Mouse (Mus musculus) lung, embryonic 14.5 days (tissue): Measurements from ENCODE around the gene Figla. TPM values are rescaled to one million over a fixed set of nuclear protein-coding genes. Genes with fewer than 3 reads are reported as not detected.

ENCODE experiments used
- ATAC-seq: fragments of 200-750 bp; cut with Nextera tagmentation; 2 replicates; pipeline ENCODE4 v1.8.0; 2017; ENCODE audit warnings: mild to moderate bottlenecking, moderate TSS enrichment, moderate library complexity; ENCODE audit not compliant: insufficient read depth
- DNase-seq: peaks from one replicate; pipeline ENCODE4 v3.0.0-alpha.2; 2015
- H3K27ac ChIP-seq: fragments of 300-500 bp; sonication (generic); 2 replicates; pipeline ENCODE4 v1.5.1; 2014; ENCODE audit warnings: low read depth, mild to moderate bottlenecking, moderate library complexity
- H3K27me3 ChIP-seq: fragments of 300-500 bp; sonication (generic); 2 replicates; pipeline ENCODE4 v1.6.1; 2014; ENCODE audit warnings: low read length, control low read depth; ENCODE audit not compliant: insufficient read depth
- H3K36me3 ChIP-seq: fragments of 300-500 bp; sonication (generic); 2 replicates; pipeline ENCODE4 v1.6.1; 2014; ENCODE audit warnings: control low read depth; ENCODE audit not compliant: insufficient read depth
- H3K4me1 ChIP-seq: fragments of 300-500 bp; sonication (generic); 2 replicates; pipeline ENCODE4 v1.6.1; 2014; ENCODE audit warnings: antibody characterized with exemption, control low read depth; ENCODE audit not compliant: insufficient read depth
- H3K4me2 ChIP-seq: fragments of 300-500 bp; sonication (generic); 2 replicates; pipeline ENCODE4 v1.6.1; 2014; ENCODE audit warnings: mild to moderate bottlenecking
- H3K4me3 ChIP-seq: fragments of 300-500 bp; sonication (generic); 2 replicates; pipeline ENCODE4 v1.5.1; 2014; ENCODE audit warnings: low read depth, low read length
- H3K9ac ChIP-seq: fragments of 300-500 bp; sonication (generic); 2 replicates; pipeline ENCODE4 v1.6.1; 2014
- H3K9me3 ChIP-seq: fragments of 300-500 bp; sonication (generic); 2 replicates; pipeline ENCODE4 v1.6.1; 2016; ENCODE audit warnings: low read depth, low read length, control low read depth
- CTCF ChIP-seq: IDR thresholded peaks from 2 replicates; pipeline ENCODE4 v1.5.1; 2016; ENCODE audit warnings: antibody characterized with exemption, low read depth
- WGBS: fragments of 180-500 bp; shearing (Covaris S2); extraction: QIAGEN DNeasy Blood & Tissue Kit; methylation state at CpG from one replicate; pipeline ENCODE4 v1.1.7; 2014; 5-methylcytosine and 5-hydroxymethylcytosine counted together
- polyA plus RNA-seq: library from polyadenylated mRNA; unstranded; fragments of >200 nt; fragmentation: Nextera tagmentation; extraction: Ambion mirVana; gene quantifications from 2 replicates; pipeline ENCODE4 v1.2.1, GENCODE M21; 2014

Gene Figla
- polyA plus RNA-seq, 1 experiment from 2014 or later = not detected

- no peak overlapping the region for H3K9ac ChIP-seq
- H3K36me3 ChIP-seq = no peaks in the 10 kb centered on the region
- no peaks in the 10 kb centered on the region for H3K4me1 ChIP-seq
- H3K27me3 ChIP-seq = no peaks in the 10 kb centered on the region
- 35% methylated on average over 7 of the region's 7 CpGs for WGBS
- ATAC-seq (no peak), DNase-seq (no peak)
- no peak overlapping the region for H3K27ac ChIP-seq
- no peaks in the 10 kb centered on the region for H3K9me3 ChIP-seq
- no peak overlapping the region for H3K4me2 ChIP-seq
- no peak overlapping the region for H3K4me3 ChIP-seq
- no peak for TF ChIP-seq CTCF
These were observed 43.3 kb downstream of the Figla start for GRCm38 (mm10) chr6:86059151-86059853.

GRCm38 (mm10) chr6:86060170-86060569, 44.2 kb downstream of the Figla start:
- H3K27me3 ChIP-seq = no peaks in the 10 kb centered on the region
- DNase-seq (no peak), ATAC-seq (no peak)
- WGBS = 88% methylated on average over 3 of the region's 3 CpGs
- H3K4me2 ChIP-seq = no peak overlapping the region
- no peaks in the 10 kb centered on the region for H3K4me1 ChIP-seq
- H3K9ac ChIP-seq = no peak overlapping the region
- no peaks in the 10 kb centered on the region for H3K36me3 ChIP-seq
- H3K27ac ChIP-seq = no peak overlapping the region
- no peaks in the 10 kb centered on the region for H3K9me3 ChIP-seq
- H3K4me3 ChIP-seq = no peak overlapping the region
- TF ChIP-seq CTCF = no peak

- no peak overlapping the region for H3K27ac ChIP-seq
- WGBS = 37% methylated on average over 5 of the region's 5 CpGs
- no peak for TF ChIP-seq CTCF
- H3K36me3 ChIP-seq = no peaks in the 10 kb centered on the region
- H3K27me3 ChIP-seq = no peaks in the 10 kb centered on the region
- H3K9ac ChIP-seq = no peak overlapping the region
- no peak for DNase-seq
- no peaks in the 10 kb centered on the region for H3K9me3 ChIP-seq
- no peak for ATAC-seq
- no peak overlapping the region for H3K4me2 ChIP-seq
- no peaks in the 10 kb centered on the region for H3K4me1 ChIP-seq
- no peak overlapping the region for H3K4me3 ChIP-seq
These were observed 46.3 kb downstream of the Figla start for GRCm38 (mm10) chr6:86062226-86062625.

GRCm38 (mm10) chr6:86062684-86063083, 46.7 kb downstream of the Figla start:
- Histone ChIP-seq H3K4me2 (no peak overlapping the region), H3K9ac (no peak overlapping the region), H3K4me3 (no peak overlapping the region), H3K4me1 (no peaks in the 10 kb centered on the region), H3K27me3 (no peaks in the 10 kb centered on the region), H3K9me3 (no peaks in the 10 kb centered on the region), H3K36me3 (no peaks in the 10 kb centered on the region), H3K27ac (no peak overlapping the region)
- no peak for TF ChIP-seq CTCF
- DNase-seq (no peak), ATAC-seq (no peak)
- 93% methylated on average over 2 of the region's 2 CpGs for WGBS

GRCm38 (mm10) chr6:86064318-86065016, 48.5 kb downstream of the Figla start:
- no peak for TF ChIP-seq CTCF
- peak; percentile 6 for DNase-seq
- no peaks in the 10 kb centered on the region for H3K4me1 ChIP-seq
- no peaks in the 10 kb centered on the region for H3K36me3 ChIP-seq
- ATAC-seq = no peak
- 55% methylated on average over 6 of the region's 6 CpGs for WGBS
- no peak overlapping the region for H3K4me2 ChIP-seq
- H3K27ac ChIP-seq = no peak overlapping the region
- H3K27me3 ChIP-seq = no peaks in the 10 kb centered on the region
- no peak overlapping the region for H3K9ac ChIP-seq
- no peaks in the 10 kb centered on the region for H3K9me3 ChIP-seq
- H3K4me3 ChIP-seq = no peak overlapping the region

DNA sequence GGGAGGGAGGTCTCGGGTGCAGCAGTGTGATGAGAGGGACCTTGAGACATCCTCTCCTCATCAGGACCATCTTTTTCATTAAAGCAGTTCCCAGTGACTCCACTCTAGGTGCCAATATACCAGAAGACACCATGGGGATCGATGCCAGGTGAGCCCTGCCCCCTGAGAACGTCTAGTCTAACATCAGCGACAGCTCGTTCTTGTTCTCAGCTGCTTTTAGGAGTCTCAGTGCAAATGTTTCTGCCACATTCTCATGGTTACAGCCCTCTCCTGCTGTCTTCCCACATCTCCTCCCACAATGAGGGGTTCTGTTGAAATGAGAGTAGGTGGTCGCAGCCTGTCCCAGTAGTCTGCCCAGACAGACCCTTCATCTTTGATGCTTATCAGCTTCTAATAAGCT, 50.8 kb downstream of the Figla start:
- no peak overlapping the region for H3K9ac ChIP-seq
- H3K4me2 ChIP-seq = no peak overlapping the region
- TF ChIP-seq CTCF = no peak
- no peak overlapping the region for H3K27ac ChIP-seq
- ATAC-seq = no peak
- WGBS = 65% methylated on average over 6 of the region's 6 CpGs
- no peak overlapping the region for H3K4me3 ChIP-seq
- no peak for DNase-seq
- H3K9me3 ChIP-seq = no peaks in the 10 kb centered on the region
- no peaks in the 10 kb centered on the region for H3K36me3 ChIP-seq
- H3K4me1 ChIP-seq = no peaks in the 10 kb centered on the region
- H3K27me3 ChIP-seq = no peaks in the 10 kb centered on the region

GRCm38 (mm10) chr6:86067145-86067544, 51.2 kb downstream of the Figla start:
- Histone ChIP-seq H3K4me3 (no peak overlapping the region), H3K9me3 (no peaks in the 10 kb centered on the region), H3K4me1 (no peaks in the 10 kb centered on the region), H3K4me2 (no peak overlapping the region), H3K36me3 (no peaks in the 10 kb centered on the region), H3K27me3 (no peaks in the 10 kb centered on the region), H3K9ac (no peak overlapping the region), H3K27ac (no peak overlapping the region)
- ATAC-seq (no peak), DNase-seq (no peak)
- TF ChIP-seq CTCF = no peak
- WGBS = 42% methylated on average over 5 of the region's 5 CpGs
